Mouse (Mus musculus): ENCODE results near the gene Fbln7. TPM values are rescaled to one million over a fixed set of nuclear protein-coding genes. Genes with fewer than 3 reads are reported as not detected.

Fbln7 gene
- not detected in 2 replicates for polyA plus RNA-seq (2012; ENCODE audit: low replicate concordance)

GRCm38 (mm10) chr2:128862636-128863035, at the start of gene Fbln7:
Gene Fbln7 (plus strand): TSS chr2:128862981.

GRCm38 (mm10) chr2:128817786-128818681, 44.7 kb upstream of the Fbln7 start, which contains the start of gene Tmem87b:
Gene Tmem87b (plus strand): TSS chr2:128818118.

GRCm38 (mm10) chr2:128943538-128944528, 81.1 kb downstream of the Fbln7 start, which contains the start of gene Zc3h8:
Gene Zc3h8 (minus strand): TSS chr2:128944077.

Other genes starting within 250 kb of the Fbln7 start
- 40.9 and 50.9 TPM in 2 replicates for gene Anapc1, start 175.6 kb upstream of the Fbln7 start, polyA plus RNA-seq (2012; ENCODE audit: low replicate concordance)
- 4.7 and 11.3 TPM in 2 replicates for gene Mertk, start 164.0 kb upstream of the Fbln7 start, polyA plus RNA-seq (2012; ENCODE audit: low replicate concordance)
- gene Tmem87b, start 44.9 kb upstream of the Fbln7 start, polyA plus RNA-seq (2012; ENCODE audit: low replicate concordance) = 4.8 and 6.4 TPM in 2 replicates
- 0.26 TPM in 1 of 2 replicates, not detected in the other for gene Zc3h8, start 81.1 kb downstream of the Fbln7 start, polyA plus RNA-seq (2012; ENCODE audit: low replicate concordance)
- gene Zc3h6, start 104.4 kb downstream of the Fbln7 start, polyA plus RNA-seq (2012; ENCODE audit: low replicate concordance) = 10.7 and 33.4 TPM in 2 replicates
- 4.3 and 5.3 TPM in 2 replicates for gene Gm10762, start 104.7 kb downstream of the Fbln7 start, polyA plus RNA-seq (2012; ENCODE audit: low replicate concordance)
- not detected in 2 replicates for gene Vinac1, start 185.2 kb downstream of the Fbln7 start, polyA plus RNA-seq (2012; ENCODE audit: low replicate concordance)
- gene Ttl, start 203.0 kb downstream of the Fbln7 start, polyA plus RNA-seq (2012; ENCODE audit: low replicate concordance) = 1.7 and 2.0 TPM in 2 replicates
- 6.7 and 10.6 TPM in 2 replicates for gene Polr1b, start 238.0 kb downstream of the Fbln7 start, polyA plus RNA-seq (2012; ENCODE audit: low replicate concordance)